Mouse (Mus musculus): ENCODE data around the gene Procr. TPM values are rescaled to one million over a fixed set of nuclear protein-coding genes. Genes with fewer than 3 reads are reported as not detected.

The Procr gene
- polyA plus RNA-seq, 1 experiment from 2014 or later: 20.4 TPM

- H3K4me2 ChIP-seq (ENCODE audit: low read depth, low read length): no peak overlapping the region
- no peaks in the 10 kb centered on the region for H3K36me3 ChIP-seq (ENCODE audit: control insufficient read depth, insufficient read depth, low read length)
- H3K27ac ChIP-seq (ENCODE audit: low read length): no peak overlapping the region
- 64% methylated on average over 18 of the region's 18 CpGs for WGBS
- no peaks in the 10 kb centered on the region for H3K9me3 ChIP-seq (ENCODE audit: control insufficient read depth, low read length)
- no peak overlapping the region for H3K9ac ChIP-seq (ENCODE audit: low read depth, low read length)
- H3K4me3 ChIP-seq (ENCODE audit: low read length): no peak overlapping the region
- no peak for ATAC-seq
- no peaks in the 10 kb centered on the region for H3K27me3 ChIP-seq (replicated peaks; ENCODE audit: control insufficient read depth, insufficient read depth, low read length)
- H3K4me1 ChIP-seq (ENCODE audit: control insufficient read depth, insufficient read depth, low read length): no peaks in the 10 kb centered on the region
Measured at GRCm38 (mm10) chr2:155787949-155788931, 37.3 kb downstream of the Procr start.

- no peaks in the 10 kb centered on the region for H3K36me3 ChIP-seq (ENCODE audit: control insufficient read depth, insufficient read depth, low read length)
- H3K9ac ChIP-seq (ENCODE audit: low read depth, low read length): no peak overlapping the region
- H3K9me3 ChIP-seq (ENCODE audit: control insufficient read depth, low read length): no peaks in the 10 kb centered on the region
- H3K4me2 ChIP-seq (ENCODE audit: low read depth, low read length): no peak overlapping the region
- 39% methylated on average over 12 of the region's 12 CpGs for WGBS
- no peak overlapping the region for H3K27ac ChIP-seq (ENCODE audit: low read length)
- no peaks in the 10 kb centered on the region for H3K4me1 ChIP-seq (ENCODE audit: control insufficient read depth, insufficient read depth, low read length)
- H3K4me3 ChIP-seq (ENCODE audit: low read length): no peak overlapping the region
- ATAC-seq: no peak
- no peaks in the 10 kb centered on the region for H3K27me3 ChIP-seq (replicated peaks; ENCODE audit: control insufficient read depth, insufficient read depth, low read length)
Measured at GRCm38 (mm10) chr2:155792899-155793298, 42.0 kb downstream of the Procr start.

- H3K27ac ChIP-seq (ENCODE audit: low read length): no peak overlapping the region
- ATAC-seq: no peak
- no peaks in the 10 kb centered on the region for H3K36me3 ChIP-seq (ENCODE audit: control insufficient read depth, insufficient read depth, low read length)
Measured at GRCm38 (mm10) chr2:155794674-155795445, 43.9 kb downstream of the Procr start.

GRCm38 (mm10) chr2:155798613-155799012 is 47.7 kb downstream of the Procr start:
- Histone ChIP-seq H3K27ac (ENCODE audit: low read length) (no peak overlapping the region), H3K4me1 (ENCODE audit: control insufficient read depth, insufficient read depth, low read length) (no peaks in the 10 kb centered on the region), H3K36me3 (ENCODE audit: control insufficient read depth, insufficient read depth, low read length) (no peaks in the 10 kb centered on the region), H3K9me3 (ENCODE audit: control insufficient read depth, low read length) (no peaks in the 10 kb centered on the region), H3K4me2 (ENCODE audit: low read depth, low read length) (no peak overlapping the region), H3K4me3 (ENCODE audit: low read length) (no peak overlapping the region), H3K27me3 (replicated peaks; ENCODE audit: control insufficient read depth, insufficient read depth, low read length) (no peaks in the 10 kb centered on the region), H3K9ac (ENCODE audit: low read depth, low read length) (no peak overlapping the region)
- ATAC-seq: no peak
- WGBS: 61% methylated on average over 3 of the region's 3 CpGs

More at GRCm38 (mm10) chr2:155794674-155795445, 43.9 kb downstream of the Procr start:
- no peaks in the 10 kb centered on the region for H3K27me3 ChIP-seq (replicated peaks; ENCODE audit: control insufficient read depth, insufficient read depth, low read length)
- H3K4me2 ChIP-seq (ENCODE audit: low read depth, low read length): no peak overlapping the region
- no peak overlapping the region for H3K9ac ChIP-seq (ENCODE audit: low read depth, low read length)
- H3K4me3 ChIP-seq (ENCODE audit: low read length): no peak overlapping the region
- WGBS: 84% methylated on average over 12 of the region's 12 CpGs
- no peaks in the 10 kb centered on the region for H3K4me1 ChIP-seq (ENCODE audit: control insufficient read depth, insufficient read depth, low read length)
- H3K9me3 ChIP-seq (ENCODE audit: control insufficient read depth, low read length): no peaks in the 10 kb centered on the region

GRCm38 (mm10) chr2:155802761-155803160 is 51.8 kb downstream of the Procr start:
- no peak for ATAC-seq
- Histone ChIP-seq H3K4me3 (ENCODE audit: low read length) (no peak overlapping the region), H3K36me3 (ENCODE audit: control insufficient read depth, insufficient read depth, low read length) (no peaks in the 10 kb centered on the region), H3K9me3 (ENCODE audit: control insufficient read depth, low read length) (no peaks in the 10 kb centered on the region), H3K4me1 (ENCODE audit: control insufficient read depth, insufficient read depth, low read length) (peaks cover 6% of the 10 kb centered on the region), H3K27me3 (replicated peaks; ENCODE audit: control insufficient read depth, insufficient read depth, low read length) (no peaks in the 10 kb centered on the region), H3K9ac (ENCODE audit: low read depth, low read length) (no peak overlapping the region), H3K27ac (ENCODE audit: low read length) (no peak overlapping the region), H3K4me2 (ENCODE audit: low read depth, low read length) (no peak overlapping the region)
- 62% methylated on average over 3 of the region's 3 CpGs for WGBS

GRCm38 (mm10) chr2:155804053-155804452 is 53.1 kb downstream of the Procr start:
- Histone ChIP-seq H3K9me3 (ENCODE audit: control insufficient read depth, low read length) (no peaks in the 10 kb centered on the region), H3K9ac (ENCODE audit: low read depth, low read length) (no peak overlapping the region), H3K4me3 (ENCODE audit: low read length) (no peak overlapping the region), H3K36me3 (ENCODE audit: control insufficient read depth, insufficient read depth, low read length) (no peaks in the 10 kb centered on the region), H3K27ac (ENCODE audit: low read length) (no peak overlapping the region), H3K27me3 (replicated peaks; ENCODE audit: control insufficient read depth, insufficient read depth, low read length) (no peaks in the 10 kb centered on the region), H3K4me2 (ENCODE audit: low read depth, low read length) (no peak overlapping the region), H3K4me1 (ENCODE audit: control insufficient read depth, insufficient read depth, low read length) (peaks cover 6% of the 10 kb centered on the region)
- WGBS: 66% methylated on average over 5 of the region's 5 CpGs
- ATAC-seq: no peak

Other genes with a start within 250 kb of the Procr start
- 25.8 and 29.8 TPM in 2 replicates for gene Acss2, start 233.2 kb upstream of the Procr start, polyA plus RNA-seq (2015; fragmentation: Nextera tagmentation; extraction: Ambion mirVana)
- 4.0 and 4.2 TPM in 2 replicates for gene Ggt7, start 232.9 kb upstream of the Procr start, polyA plus RNA-seq (2015; fragmentation: Nextera tagmentation; extraction: Ambion mirVana)
- gene Gss, start 158.3 kb upstream of the Procr start, polyA plus RNA-seq (2015; fragmentation: Nextera tagmentation; extraction: Ambion mirVana): 143 and 158 TPM in 2 replicates
- 0.77 and 1.3 TPM in 2 replicates for gene Myh7b, start 139.9 kb upstream of the Procr start, polyA plus RNA-seq (2015; fragmentation: Nextera tagmentation; extraction: Ambion mirVana)
- gene Trpc4ap, start 58.7 kb upstream of the Procr start, polyA plus RNA-seq (2015; fragmentation: Nextera tagmentation; extraction: Ambion mirVana): 99.3 and 103 TPM in 2 replicates
- gene Edem2, start 21.6 kb upstream of the Procr start, polyA plus RNA-seq (2015; fragmentation: Nextera tagmentation; extraction: Ambion mirVana): 85.7 and 94.6 TPM in 2 replicates
- not detected in 2 replicates for gene Gm17581, start 15.3 kb upstream of the Procr start, polyA plus RNA-seq (2015; fragmentation: Nextera tagmentation; extraction: Ambion mirVana)
- 0.18 and 0.21 TPM in 2 replicates for gene Mmp24, start 24.2 kb downstream of the Procr start, polyA plus RNA-seq (2015; fragmentation: Nextera tagmentation; extraction: Ambion mirVana)
- gene BC029722, start 68.3 kb downstream of the Procr start, polyA plus RNA-seq (2015; fragmentation: Nextera tagmentation; extraction: Ambion mirVana): 27.4 and 30.0 TPM in 2 replicates
- 279 and 287 TPM in 2 replicates for gene Eif6, start 75.8 kb downstream of the Procr start, polyA plus RNA-seq (2015; fragmentation: Nextera tagmentation; extraction: Ambion mirVana)
- 0.33 and 0.35 TPM in 2 replicates for gene Fam83c, start 83.7 kb downstream of the Procr start, polyA plus RNA-seq (2015; fragmentation: Nextera tagmentation; extraction: Ambion mirVana)
- 84.5 and 92.8 TPM in 2 replicates for gene Uqcc1, start 179.2 kb downstream of the Procr start, polyA plus RNA-seq (2015; fragmentation: Nextera tagmentation; extraction: Ambion mirVana)
- 0.18 TPM in 1 of 2 replicates, not detected in the other for gene Gm15557, start 189.6 kb downstream of the Procr start, polyA plus RNA-seq (2015; fragmentation: Nextera tagmentation; extraction: Ambion mirVana)
- gene Gdf5, start 194.2 kb downstream of the Procr start, polyA plus RNA-seq (2015; fragmentation: Nextera tagmentation; extraction: Ambion mirVana): 0.69 and 0.79 TPM in 2 replicates
- gene Cep250, start 205.3 kb downstream of the Procr start, polyA plus RNA-seq (2015; fragmentation: Nextera tagmentation; extraction: Ambion mirVana): 11.1 and 12.7 TPM in 2 replicates